Mouse (Mus musculus) adrenal gland (tissue): ENCODE data around the gene Senp7.
"Not testable (repeated sequence)": the region's sequence is repeated elsewhere in the genome, so short reads cannot be mapped to it uniquely, and the experiment has no call there.

Source experiments
- intact Hi-C: fragments of 180-260 bp; cut with DNase I; formaldehyde crosslinking; loops from one replicate; pipeline ENCODE4 v1.15.1; 2025

The Senp7 gene

GRCm38 (mm10) chr16:56064334-56064990, 16.3 kb downstream of the Senp7 start:
- intact Hi-C loops: loop anchor here (1.0 kb wide), 1 partner anchor 100 kb away; no protein-coding TSS in a partner anchor

GRCm38 (mm10) chr16:56066113-56066512, 18.0 kb downstream of the Senp7 start:
- intact Hi-C loops: loop anchor here (5.0 kb wide), 2 partner anchors 61 to 114 kb away; no protein-coding TSS in a partner anchor

- intact Hi-C loops: loop anchor here (5.0 kb wide), 2 partner anchors 59 to 116 kb away; no protein-coding TSS in a partner anchor
Observed at GRCm38 (mm10) chr16:56068523-56069070, 20.5 kb downstream of the Senp7 start.

GRCm38 (mm10) chr16:56071317-56072232, 23.4 kb downstream of the Senp7 start:
- intact Hi-C loops: no loop called here

- intact Hi-C loops: no loop called here
Observed at GRCm38 (mm10) chr16:56072533-56072932, 24.4 kb downstream of the Senp7 start.

GRCm38 (mm10) chr16:56073150-56073549, 25.0 kb downstream of the Senp7 start:
- intact Hi-C loops: not testable (repeated sequence)

GRCm38 (mm10) chr16:56074122-56074521, 26.0 kb downstream of the Senp7 start:
- intact Hi-C loops: no loop called here

GRCm38 (mm10) chr16:56074565-56074964, 26.4 kb downstream of the Senp7 start:
- intact Hi-C loops: no loop called here

GRCm38 (mm10) chr16:56075222-56076111, 27.3 kb downstream of the Senp7 start:
- intact Hi-C loops: no loop called here

GRCm38 (mm10) chr16:56076121-56076869, 28.2 kb downstream of the Senp7 start:
- intact Hi-C loops: no loop called here

GRCm38 (mm10) chr16:56079419-56079818, 31.3 kb downstream of the Senp7 start:
- intact Hi-C loops: no loop called here

- intact Hi-C loops: no loop called here
Observed at GRCm38 (mm10) chr16:56081691-56082090, 33.6 kb downstream of the Senp7 start.

GRCm38 (mm10) chr16:56086336-56086735, 38.2 kb downstream of the Senp7 start:
- intact Hi-C loops: no loop called here

GRCm38 (mm10) chr16:56090385-56090784, 42.2 kb downstream of the Senp7 start:
- intact Hi-C loops: no loop called here

GRCm38 (mm10) chr16:56096401-56097018, 48.4 kb downstream of the Senp7 start:
- intact Hi-C loops: not testable (repeated sequence)

GRCm38 (mm10) chr16:56115706-56116105, 67.6 kb downstream of the Senp7 start:
- intact Hi-C loops: no loop called here

GRCm38 (mm10) chr16:56116155-56116554, 68.0 kb downstream of the Senp7 start:
- intact Hi-C loops: no loop called here

GRCm38 (mm10) chr16:56117327-56118180, 69.4 kb downstream of the Senp7 start:
- intact Hi-C loops: no loop called here

- intact Hi-C loops: no loop called here
Observed at GRCm38 (mm10) chr16:56122517-56122916, 74.4 kb downstream of the Senp7 start.
